Mouse (Mus musculus): ENCODE data around the gene Hoxd3. TPM values are rescaled to one million over a fixed set of nuclear protein-coding genes. Genes with fewer than 3 reads are reported as not detected.
A peak's percentile ranks its signal among the peaks of the same experiment; 100 is the strongest.

Gene Hoxd3
- total and polyA plus RNA-seq, 3 experiments, result not detected

- Histone ChIP-seq H3K4me1 (ENCODE audit: control insufficient read depth in 1 of 2, insufficient read depth in 2 of 2, low read length in 2 of 2) (no peaks in the 10 kb centered on the region), H3K27me3 (ENCODE audit: control insufficient read depth in 1 of 2, insufficient read depth in 2 of 2, low read length in 2 of 2) (no peaks in the 10 kb centered on the region), H3K4me3 (ENCODE audit: control insufficient read depth in 1 of 2, insufficient read depth in 1 of 2, low read depth in 2 of 2, low read length in 2 of 2) (no peak overlapping the region), H3K36me3 (ENCODE audit: control insufficient read depth in 1 of 2, insufficient read depth in 2 of 2, low read length in 2 of 2) (no peaks in the 10 kb centered on the region), H3K79me2 (ENCODE audit: control insufficient read depth, insufficient read depth, low read length, poor library complexity) (no peaks in the 10 kb centered on the region), H3K9me3 (replicated peaks; ENCODE audit: insufficient read depth, low read length) (no peaks in the 10 kb centered on the region), H3K27ac (ENCODE audit: control insufficient read depth, low read depth, low read length) (no peak overlapping the region), H3K9ac (ENCODE audit: control insufficient read depth, low read depth, low read length, poor library complexity, severe bottlenecking) (no peak overlapping the region)
- DNase-seq (ENCODE audit: low read depth, low spot score), result no peak
- TF ChIP-seq ZKSCAN1 (IDR thresholded peaks at IDR 0.05; ENCODE audit: low read depth, low read length) (no peak), SIN3A (IDR thresholded peaks at IDR 0.05; ENCODE audit: low read length) (no peak), GABPA (IDR thresholded peaks at IDR 0.05; ENCODE audit: low read depth, low read length) (no peak), UBTF (IDR thresholded peaks at IDR 0.05; ENCODE audit: borderline replicate concordance, insufficient read depth, low read depth, low read length) (no peak), ELF1 (IDR thresholded peaks at IDR 0.05; ENCODE audit: low read depth, low read length) (no peak), SMC3 (IDR thresholded peaks at IDR 0.05; ENCODE audit: low read depth, low read length) (no peak), TBP (IDR thresholded peaks at IDR 0.05; ENCODE audit: low read depth, low read length) (no peak), NRF1 (IDR thresholded peaks at IDR 0.05; ENCODE audit: insufficient read depth, low read depth, low read length, poor library complexity, severe bottlenecking) (no peak), KAT2A (conservative IDR thresholded peaks at IDR 0.05; ENCODE audit: low read depth, low read length) (no peak), E2F4 (IDR thresholded peaks at IDR 0.05; ENCODE audit: borderline replicate concordance, low read depth, low read length) (no peak), USF1 (IDR thresholded peaks at IDR 0.05; ENCODE audit: low read depth, low read length) (no peak), NELFE (IDR thresholded peaks at IDR 0.05; ENCODE audit: low read depth, low read length) (no peak), CHD2 (IDR thresholded peaks at IDR 0.05; ENCODE audit: low read length) (no peak)
Observed at GRCm38 (mm10) chr2:74670632-74671188, 41.0 kb upstream of the Hoxd3 start.

DNA sequence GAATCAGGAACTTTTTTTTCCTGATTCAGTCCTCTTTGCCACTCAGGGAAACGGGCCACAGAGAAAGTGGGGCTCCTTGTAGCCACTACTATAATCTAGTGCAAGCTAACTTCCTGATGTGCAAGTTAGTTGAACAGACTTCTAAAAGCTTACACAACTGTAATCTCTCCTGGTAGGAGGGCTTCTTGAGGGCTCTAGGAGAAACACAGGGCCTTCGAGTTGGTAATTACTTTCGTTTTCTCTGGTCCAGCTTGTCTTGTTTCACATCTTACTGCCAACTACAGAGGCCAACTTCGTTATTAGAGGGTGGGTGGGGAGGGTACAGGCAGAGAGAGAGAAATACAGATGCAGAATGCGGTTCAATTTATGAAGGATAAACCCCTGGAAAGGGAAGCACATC is 39.9 kb upstream of the Hoxd3 start:
- H3K36me3 ChIP-seq (ENCODE audit: control insufficient read depth in 1 of 2, insufficient read depth in 2 of 2, low read length in 2 of 2), result no peaks in the 10 kb centered on the region
- H3K4me3 ChIP-seq (ENCODE audit: control insufficient read depth in 1 of 2, insufficient read depth in 1 of 2, low read depth in 2 of 2, low read length in 2 of 2), result peak overlapping the region; percentile 54 to 69
- H3K79me2 ChIP-seq (ENCODE audit: control insufficient read depth, insufficient read depth, low read length, poor library complexity), result no peaks in the 10 kb centered on the region
- peak; percentile 49 for DNase-seq (ENCODE audit: low read depth, low spot score)
- no peaks in the 10 kb centered on the region for H3K9me3 ChIP-seq (replicated peaks; ENCODE audit: insufficient read depth, low read length)
- H3K27me3 ChIP-seq (ENCODE audit: control insufficient read depth in 1 of 2, insufficient read depth in 2 of 2, low read length in 2 of 2), result no peaks in the 10 kb centered on the region; a peak in 1 of 4 replicates
- TF ChIP-seq ZNF384 (IDR thresholded peaks at IDR 0.05; ENCODE audit: low read depth, low read length), result no peak
- TF ChIP-seq HCFC1 (IDR thresholded peaks at IDR 0.05; ENCODE audit: low read depth, low read length), result no peak
- TF ChIP-seq ZC3H11A (IDR thresholded peaks at IDR 0.05; ENCODE audit: low read depth, low read length), result no peak
- no peak for TF ChIP-seq JUND (IDR thresholded peaks at IDR 0.05; ENCODE audit: low read depth, low read length)
- TF ChIP-seq TCF12 (IDR thresholded peaks at IDR 0.05; ENCODE audit: low read depth, low read length), result no peak
- no peak for TF ChIP-seq CHD1 (IDR thresholded peaks at IDR 0.05; ENCODE audit: low read depth, low read length)
- no peak for TF ChIP-seq ZMIZ1 (IDR thresholded peaks at IDR 0.05; ENCODE audit: low read depth, low read length)
- TF ChIP-seq USF2 (IDR thresholded peaks at IDR 0.05; ENCODE audit: borderline replicate concordance in 1 of 2, insufficient read depth in 1 of 2, low read depth in 1 of 2, low read length in 2 of 2), result no peak
- no peak for TF ChIP-seq BHLHE40 (IDR thresholded peaks at IDR 0.05; ENCODE audit: borderline replicate concordance, low read depth, low read length)
- no peak for TF ChIP-seq USF1 (IDR thresholded peaks at IDR 0.05; ENCODE audit: low read depth, low read length)
- TF ChIP-seq TAL1 (IDR thresholded peaks at IDR 0.05; ENCODE audit: low read length), result no peak
- TF ChIP-seq ETS1 (IDR thresholded peaks at IDR 0.05; ENCODE audit: low read depth, low read length), result no peak
- TF ChIP-seq KAT2A (conservative IDR thresholded peaks at IDR 0.05; ENCODE audit: low read depth, low read length), result no peak
- no peak for TF ChIP-seq GABPA (IDR thresholded peaks at IDR 0.05; ENCODE audit: low read depth, low read length)
- no peak for TF ChIP-seq MXI1 (IDR thresholded peaks at IDR 0.05; ENCODE audit: low read depth, low read length)
- no peak for TF ChIP-seq UBTF (IDR thresholded peaks at IDR 0.05; ENCODE audit: borderline replicate concordance, insufficient read depth, low read depth, low read length)
- no peak for TF ChIP-seq SMC3 (IDR thresholded peaks at IDR 0.05; ENCODE audit: low read depth, low read length)
- H3K27ac ChIP-seq (ENCODE audit: control insufficient read depth, low read depth, low read length), result no peak overlapping the region
- no peaks in the 10 kb centered on the region for H3K4me1 ChIP-seq (ENCODE audit: control insufficient read depth in 1 of 2, insufficient read depth in 2 of 2, low read length in 2 of 2)
- H3K9ac ChIP-seq (ENCODE audit: control insufficient read depth, low read depth, low read length, poor library complexity, severe bottlenecking), result peak overlapping the region; percentile 54
